Mouse (Mus musculus) forebrain, embryonic 10.5 days (tissue): ENCODE data around the gene Map7. TPM values are rescaled to one million over a fixed set of nuclear protein-coding genes. Genes with fewer than 3 reads are reported as not detected.

Experiments
- DNase-seq: peaks from one replicate; pipeline ENCODE4 v3.0.0-alpha.2; 2017; ENCODE audit warnings: low spot score; ENCODE audit errors: extremely low spot score
- H3K27ac ChIP-seq: fragments of 300-500 bp; sonication (generic); 2 replicates; pipeline ENCODE4 v1.5.1; 2016; ENCODE audit warnings: mild to moderate bottlenecking
- H3K27me3 ChIP-seq: fragments of 300-500 bp; sonication (generic); 2 replicates; pipeline ENCODE4 v1.6.1; 2016; ENCODE audit warnings: mild to moderate bottlenecking; ENCODE audit not compliant: poor library complexity, severe bottlenecking
- H3K36me3 ChIP-seq: fragments of 300-500 bp; sonication (generic); replicated peaks from 2 replicates; pipeline ENCODE4 v1.6.1; 2016; ENCODE audit warnings: mild to moderate bottlenecking, moderate library complexity
- H3K4me1 ChIP-seq: fragments of 300-500 bp; sonication (generic); 2 replicates; pipeline ENCODE4 v1.6.1; 2016
- H3K4me3 ChIP-seq: fragments of 300-500 bp; sonication (generic); 2 replicates; pipeline ENCODE4 v1.5.1; 2016; ENCODE audit warnings: mild to moderate bottlenecking, moderate library complexity
- H3K9me3 ChIP-seq: fragments of 300-500 bp; sonication (generic); 2 replicates; pipeline ENCODE4 v1.6.1; 2016; ENCODE audit warnings: mild to moderate bottlenecking, moderate library complexity
- whole genome bisulfite sequencing: fragments of 180-500 bp; shearing (Covaris S2); methylation state at CpG from one replicate; pipeline ENCODE4 v1.1.7; 2016; 5-methylcytosine and 5-hydroxymethylcytosine counted together
- polyA plus RNA-seq: library from polyadenylated mRNA; unstranded; fragments of >200 nt; fragmentation: Nextera tagmentation; extraction: Ambion mirVana; gene quantifications from 2 replicates; pipeline ENCODE4 v1.2.1, GENCODE M21; 2016

The Map7 gene
- polyA plus RNA-seq, 1 experiment from 2014 or later = 9.1 TPM

DNA sequence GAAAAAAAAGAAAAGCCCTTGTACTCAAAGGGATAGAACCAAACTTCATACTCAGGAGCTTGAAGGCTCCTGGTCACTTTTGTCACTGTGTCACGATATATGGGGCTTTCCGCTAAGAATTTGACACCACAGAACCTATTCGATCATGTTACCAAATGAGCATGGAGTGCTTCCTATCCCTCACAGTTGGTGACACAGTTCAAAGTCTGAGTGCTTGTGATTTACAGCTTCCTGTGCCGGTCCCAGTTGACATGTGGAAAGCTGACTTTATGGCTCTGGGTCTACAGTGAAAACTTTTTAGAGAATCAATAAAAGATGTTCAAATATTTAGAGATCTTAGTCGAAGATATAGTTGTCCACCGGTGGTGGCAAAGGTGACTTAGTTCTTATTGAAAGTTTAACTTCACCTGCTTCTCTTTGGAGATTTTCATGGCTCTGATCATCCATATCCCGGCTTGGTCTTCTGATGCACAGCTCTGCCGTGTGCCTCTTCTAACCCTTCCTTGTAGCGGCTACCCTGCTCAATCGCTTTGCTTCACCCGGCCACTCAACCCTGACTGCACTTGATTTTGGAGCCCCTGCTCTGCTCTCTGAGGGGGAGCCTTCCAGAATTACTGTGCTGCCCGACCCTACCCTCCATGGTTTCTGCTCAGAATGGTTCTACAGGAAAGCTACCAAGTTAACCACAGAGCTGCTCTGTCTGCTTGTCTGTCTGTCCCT lies 15.2 kb upstream of the Map7 start:
- 93% methylated on average over 12 of the region's 12 CpGs for WGBS
- no peak for DNase-seq
- Histone ChIP-seq H3K36me3 (no peaks in the 10 kb centered on the region), H3K27ac (no peak overlapping the region), H3K27me3 (no peaks in the 10 kb centered on the region), H3K4me3 (no peak overlapping the region), H3K9me3 (no peaks in the 10 kb centered on the region), H3K4me1 (no peaks in the 10 kb centered on the region)

- H3K4me3 ChIP-seq = no peak overlapping the region
- H3K9me3 ChIP-seq = no peaks in the 10 kb centered on the region
- H3K36me3 ChIP-seq = no peaks in the 10 kb centered on the region
- WGBS = 78% methylated on average over 15 of the region's 15 CpGs
- H3K27me3 ChIP-seq = no peaks in the 10 kb centered on the region
- H3K27ac ChIP-seq = no peak overlapping the region
- no peak for DNase-seq
- H3K4me1 ChIP-seq = no peaks in the 10 kb centered on the region
Observed at GRCm38 (mm10) chr10:20135350-20136058, 12.8 kb upstream of the Map7 start.

GRCm38 (mm10) chr10:20136505-20136904 lies 11.8 kb upstream of the Map7 start:
- 0 out of 2 replicates have a peak, but pooled peaks cover 3% of the 10 kb centered on the region for H3K4me1 ChIP-seq
- H3K27me3 ChIP-seq = no peaks in the 10 kb centered on the region
- 98% methylated on average over 1 of the region's 1 CpGs for WGBS
- no peak overlapping the region for H3K4me3 ChIP-seq
- H3K9me3 ChIP-seq = no peaks in the 10 kb centered on the region
- no peak overlapping the region for H3K27ac ChIP-seq
- DNase-seq = no peak
- H3K36me3 ChIP-seq = no peaks in the 10 kb centered on the region

DNA sequence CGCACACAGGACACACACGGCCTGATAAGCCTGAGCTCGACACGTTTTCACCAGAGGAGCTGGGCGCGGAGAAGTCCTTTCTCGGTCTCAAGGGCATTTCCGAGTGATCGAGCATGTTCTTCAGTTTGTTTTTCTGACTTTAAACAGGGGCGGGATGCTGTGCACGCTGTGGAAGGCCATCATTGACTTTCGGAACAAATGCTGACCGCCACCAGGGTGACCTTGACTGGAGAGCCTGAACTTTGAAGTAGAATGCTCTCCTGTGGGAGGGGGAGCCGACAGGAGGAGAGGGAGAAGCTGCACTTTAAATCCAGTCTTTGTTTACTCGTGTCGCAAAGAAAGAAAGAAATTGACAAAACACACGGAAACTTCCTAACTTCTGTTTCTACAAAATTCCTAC lies 6.9 kb upstream of the Map7 start:
- H3K4me3 ChIP-seq = no peak overlapping the region
- WGBS = 71% methylated on average over 17 of the region's 17 CpGs
- H3K27ac ChIP-seq = no peak overlapping the region
- 0 out of 2 replicates have a peak, but pooled peaks cover 3% of the 10 kb centered on the region for H3K4me1 ChIP-seq
- no peak for DNase-seq
- H3K9me3 ChIP-seq = no peaks in the 10 kb centered on the region
- H3K27me3 ChIP-seq = peaks cover 8% of the 10 kb centered on the region
- no peaks in the 10 kb centered on the region for H3K36me3 ChIP-seq

- 0% methylated on average over 36 of the region's 58 CpGs for WGBS
Observed at GRCm38 (mm10) chr10:20148773-20149120, 476 bp downstream of the Map7 start.

GRCm38 (mm10) chr10:20149121-20149834 lies 1.0 kb downstream of the Map7 start:
- peaks cover 57% of the 10 kb centered on the region for H3K27me3 ChIP-seq
- peak; percentile 56 for DNase-seq
- under 1% methylated on average over 60 of the region's 74 CpGs for WGBS

More at GRCm38 (mm10) chr10:20148773-20149120, 476 bp downstream of the Map7 start:
- peak overlapping the region; percentile 80 for H3K4me3 ChIP-seq
- H3K27me3 ChIP-seq = peaks cover 57% of the 10 kb centered on the region
- H3K4me1 ChIP-seq = peaks cover 29% of the 10 kb centered on the region
- peak overlapping the region; percentile 83 for H3K27ac ChIP-seq
- no peaks in the 10 kb centered on the region for H3K36me3 ChIP-seq
- peak; percentile 37 for DNase-seq
- H3K9me3 ChIP-seq = no peaks in the 10 kb centered on the region

DNA sequence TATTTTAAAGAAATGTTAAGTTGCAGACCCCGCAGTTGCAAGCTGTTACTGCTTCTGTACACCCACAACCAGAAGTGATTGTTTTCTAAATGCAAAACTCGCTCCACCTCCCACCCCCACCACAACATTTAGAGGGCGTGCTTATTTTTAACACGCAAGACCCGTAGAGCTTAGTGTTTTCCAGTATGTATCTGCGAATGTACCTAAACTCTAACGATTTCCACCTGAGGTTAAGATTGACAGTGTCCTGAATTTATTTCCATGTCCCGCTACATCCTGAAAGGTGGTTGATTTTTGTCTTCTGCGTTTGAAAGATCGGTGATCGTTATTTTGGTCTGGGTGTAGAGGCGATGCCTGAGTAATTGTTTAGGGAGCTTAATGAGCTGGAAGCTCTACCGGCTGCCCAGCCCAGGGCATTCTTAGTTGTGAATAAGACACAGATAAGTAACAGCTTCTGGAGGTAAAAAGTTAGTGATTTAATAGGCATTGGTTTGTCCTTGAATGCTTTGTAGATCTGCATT lies 1.6 kb downstream of the Map7 start:
- H3K36me3 ChIP-seq = no peaks in the 10 kb centered on the region
- 3% methylated on average over 13 of the region's 13 CpGs for WGBS
- no peak overlapping the region for H3K27ac ChIP-seq
- H3K9me3 ChIP-seq = no peaks in the 10 kb centered on the region
- peaks cover 57% of the 10 kb centered on the region for H3K27me3 ChIP-seq
- H3K4me3 ChIP-seq = peak overlapping the region; percentile 80
- H3K4me1 ChIP-seq = peaks cover 29% of the 10 kb centered on the region
- DNase-seq = peak; percentile 16

More at GRCm38 (mm10) chr10:20149121-20149834, 1.0 kb downstream of the Map7 start:
- Histone ChIP-seq H3K36me3 (no peaks in the 10 kb centered on the region), H3K9me3 (no peaks in the 10 kb centered on the region), H3K27ac (peak overlapping the region; percentile 83), H3K4me3 (peak overlapping the region; percentile 80), H3K4me1 (peaks cover 29% of the 10 kb centered on the region)

- no peak overlapping the region for H3K4me3 ChIP-seq
- no peak for DNase-seq
Observed at GRCm38 (mm10) chr10:20152131-20152530, 3.9 kb downstream of the Map7 start.

GRCm38 (mm10) chr10:20153507-20153906 lies 5.2 kb downstream of the Map7 start:
- no peaks in the 10 kb centered on the region for H3K36me3 ChIP-seq
- H3K9me3 ChIP-seq = no peaks in the 10 kb centered on the region
- H3K27ac ChIP-seq = no peak overlapping the region
- no peak for DNase-seq
- WGBS = 33% methylated on average over 2 of the region's 2 CpGs
- peaks cover 28% of the 10 kb centered on the region for H3K27me3 ChIP-seq
- no peak overlapping the region for H3K4me3 ChIP-seq
- peaks cover 25% of the 10 kb centered on the region for H3K4me1 ChIP-seq

More at GRCm38 (mm10) chr10:20152131-20152530, 3.9 kb downstream of the Map7 start:
- H3K9me3 ChIP-seq = no peaks in the 10 kb centered on the region
- H3K36me3 ChIP-seq = no peaks in the 10 kb centered on the region
- H3K27me3 ChIP-seq = peaks cover 41% of the 10 kb centered on the region
- WGBS = 98% methylated on average over 1 of the region's 1 CpGs
- peaks cover 29% of the 10 kb centered on the region for H3K4me1 ChIP-seq
- H3K27ac ChIP-seq = no peak overlapping the region

DNA sequence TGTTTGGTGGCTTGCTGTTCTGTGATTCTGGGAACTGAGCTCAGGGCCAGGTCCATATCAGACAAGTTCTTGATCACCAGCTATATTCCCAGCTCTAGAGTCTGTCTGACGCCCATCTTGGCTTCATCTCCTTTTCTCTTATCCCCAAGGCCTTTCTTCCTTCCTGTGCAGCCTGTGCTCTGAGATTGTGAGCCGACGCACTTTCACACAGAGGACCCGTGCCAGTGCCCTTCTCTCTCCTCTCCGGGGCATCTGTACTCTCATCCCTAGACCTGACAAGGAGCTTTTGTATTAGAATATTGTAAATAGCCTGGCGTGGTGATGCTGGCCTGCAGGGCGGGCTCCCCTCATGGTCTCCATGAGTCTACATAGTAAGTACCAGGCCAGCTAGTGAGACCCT lies 7.1 kb downstream of the Map7 start:
- H3K4me3 ChIP-seq = no peak overlapping the region
- no peak for DNase-seq
- WGBS = 79% methylated on average over 7 of the region's 7 CpGs
- peaks cover 9% of the 10 kb centered on the region for H3K27me3 ChIP-seq
- H3K36me3 ChIP-seq = no peaks in the 10 kb centered on the region
- H3K4me1 ChIP-seq = peaks cover 6% of the 10 kb centered on the region
- no peak overlapping the region for H3K27ac ChIP-seq
- H3K9me3 ChIP-seq = no peaks in the 10 kb centered on the region

DNA sequence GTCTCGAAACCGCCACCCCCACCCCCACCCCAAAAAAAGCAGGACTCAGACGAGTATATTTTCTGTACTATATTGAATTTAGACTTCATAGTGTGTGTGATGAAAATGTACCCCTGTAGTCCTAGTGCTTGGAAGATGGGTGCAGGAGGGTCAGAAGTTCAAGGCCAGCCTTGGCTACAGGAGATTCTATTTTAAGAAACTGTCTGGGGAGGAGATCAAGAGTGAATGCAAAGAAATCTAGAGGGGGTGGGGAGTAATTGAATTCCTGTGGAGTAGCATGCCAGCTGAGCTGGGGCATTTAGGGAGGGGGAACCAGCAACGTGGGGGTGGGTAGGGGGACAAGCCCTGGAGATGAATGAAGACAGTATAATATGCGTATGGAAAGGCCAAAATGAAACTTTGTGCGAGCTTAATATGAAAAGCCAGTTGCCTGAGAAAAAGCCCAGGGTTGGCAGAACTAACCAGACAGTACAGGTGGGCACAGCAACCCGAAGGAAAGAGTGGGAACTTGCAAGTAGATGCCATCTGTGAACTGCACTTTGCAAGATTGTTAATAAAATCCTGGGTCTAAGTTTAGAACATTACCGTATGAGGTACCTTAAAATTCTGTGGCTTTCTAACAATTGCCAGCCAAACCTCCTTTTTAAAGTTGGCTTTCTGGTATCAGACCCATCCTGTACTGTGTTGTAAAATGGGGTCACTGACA lies 8.9 kb downstream of the Map7 start:
- Histone ChIP-seq H3K27ac (no peak overlapping the region), H3K4me3 (no peak overlapping the region), H3K9me3 (no peaks in the 10 kb centered on the region), H3K4me1 (peaks cover 6% of the 10 kb centered on the region; the same call in 1 of the 2 replicates), H3K36me3 (no peaks in the 10 kb centered on the region), H3K27me3 (no peaks in the 10 kb centered on the region)
- DNase-seq = no peak
- 90% methylated on average over 8 of the region's 8 CpGs for WGBS

GRCm38 (mm10) chr10:20158756-20159155 lies 10.5 kb downstream of the Map7 start:
- no peaks in the 10 kb centered on the region for H3K27me3 ChIP-seq
- H3K9me3 ChIP-seq = no peaks in the 10 kb centered on the region
- H3K36me3 ChIP-seq = no peaks in the 10 kb centered on the region
- no peak overlapping the region for H3K27ac ChIP-seq
- WGBS = 73% methylated on average over 4 of the region's 4 CpGs
- H3K4me1 ChIP-seq = peaks cover under 1% of the 10 kb centered on the region; the same call in 1 of the 2 replicates
- no peak for DNase-seq
- no peak overlapping the region for H3K4me3 ChIP-seq
